Mouse (Mus musculus): ENCODE data around the gene Plcxd3.

- TF ChIP-seq CTCF (conservative IDR thresholded peaks at IDR 0.05 in 1 of 2, IDR thresholded peaks at IDR 0.05 in 1 of 2; ENCODE audit: low read depth in 2 of 2, low read length in 2 of 2) = no peak
- TF ChIP-seq ZMIZ1 (IDR thresholded peaks at IDR 0.05; ENCODE audit: low read depth, low read length) = no peak
- TF ChIP-seq TCF12 (IDR thresholded peaks at IDR 0.05; ENCODE audit: low read depth, low read length) = no peak
- no peak for TF ChIP-seq POLR2A (IDR thresholded peaks at IDR 0.05; ENCODE audit: low read depth, low read length)
- TF ChIP-seq ZNF384 (IDR thresholded peaks at IDR 0.05; ENCODE audit: low read depth, low read length) = no peak
- TF ChIP-seq CHD2 (IDR thresholded peaks at IDR 0.05; ENCODE audit: low read length) = no peak
- no peak for TF ChIP-seq E2F4 (IDR thresholded peaks at IDR 0.05; ENCODE audit: insufficient replicate concordance, low read depth, low read length)
- TF ChIP-seq EP300 (IDR thresholded peaks at IDR 0.05; ENCODE audit: low read length) = no peak
- no peak for TF ChIP-seq ZC3H11A (IDR thresholded peaks at IDR 0.05; ENCODE audit: low read depth, low read length)
Observed at GRCm38 (mm10) chr15:4514724-4515123, 139.4 kb downstream of the Plcxd3 start.
